Mouse (Mus musculus) heart, adult 8-10 months (tissue): ENCODE data around the gene Pde6h. TPM values are rescaled to one million over a fixed set of nuclear protein-coding genes. Genes with fewer than 3 reads are reported as not detected.

Experiments
- total RNA-seq, 4 experiments: library from RNA; stranded (reverse); gene quantifications; 2 replicates each; pipeline ENCODE4 v1.2.4; 2022

Gene Pde6h
- total RNA-seq, 4 experiments from 2014 or later, result 0.81 TPM; not detected in 3

Other genes starting within 250 kb of the Pde6h start
- gene Gucy2c, start 142.1 kb upstream of the Pde6h start, total RNA-seq, result not detected
- 1 to 10 TPM; 5.9 to 8.4 (median 6.9) TPM for gene Hist4h4, start 119.4 kb upstream of the Pde6h start, total RNA-seq
- 10 to 100 TPM; 20.6 to 35.7 (median 31.6) TPM for gene H2afj, start 115.6 kb upstream of the Pde6h start, total RNA-seq
- gene BC049715, start 96.2 kb upstream of the Pde6h start, total RNA-seq, result 1 to 10 TPM in 1 of 4 experiments, under 1 TPM in 3; 0.89 to 1.6 (median 0.94) TPM
- 10 to 100 TPM; 60.9 to 70.3 (median 65.5) TPM for gene Wbp11, start 95.6 kb upstream of the Pde6h start, total RNA-seq
- gene Smco3, start 88.4 kb upstream of the Pde6h start, total RNA-seq, result not detected
- 10 to 100 TPM; 17.9 to 24.4 (median 22.7) TPM for gene Art4, start 66.1 kb upstream of the Pde6h start, total RNA-seq
- 100 to 1,000 TPM; 260 to 429 (median 309) TPM for gene Mgp, start 48.0 kb upstream of the Pde6h start, total RNA-seq
- under 1 TPM in 2 of 4 experiments, not detected in 2; 0.44 to 0.57 TPM for gene Erp27, start 1.7 kb upstream of the Pde6h start, total RNA-seq
- 10 to 100 TPM; 19.6 to 27.6 (median 22.0) TPM for gene Arhgdib, start 18.1 kb downstream of the Pde6h start, total RNA-seq
- 1 to 10 TPM; 2.4 to 3.0 (median 2.7) TPM for gene Rerg, start 246.7 kb downstream of the Pde6h start, total RNA-seq